Mouse (Mus musculus) lung, postnatal 0 days (tissue): ENCODE data around the gene Gab1.

Source experiments
- CTCF ChIP-seq: IDR thresholded peaks from 2 replicates; pipeline ENCODE4 v1.5.1; 2016; ENCODE audit warnings: antibody characterized with exemption, mild to moderate bottlenecking
- EP300 ChIP-seq: IDR thresholded peaks from 2 replicates; pipeline ENCODE4 v1.6.1; 2016; ENCODE audit warnings: antibody characterized with exemption, mild to moderate bottlenecking, control low read depth

- TF ChIP-seq EP300: no peak
- TF ChIP-seq CTCF: no peak
Observed at GRCm38 (mm10) chr8:80732326-80732725, 148.0 kb downstream of the Gab1 start.
